Mouse (Mus musculus) T-cell, adult 2 months (primary cell): ENCODE measurements around the gene AC170998.1.
"Not testable (repeated sequence)": the region's sequence is repeated elsewhere in the genome, so short reads cannot be mapped to it uniquely, and the experiment has no call there.

Experiments used
- DNase-seq: peaks from one replicate; pipeline ENCODE4 v3.0.0; 2022; ENCODE audit warnings: low spot score

Gene AC170998.1

GRCm38 (mm10) chr17:28757470-28757869 is 31.6 kb downstream of the AC170998.1 start:
- DNase-seq, result no peak

- DNase-seq, result no peak
Observed at GRCm38 (mm10) chr17:28760736-28761312, 34.9 kb downstream of the AC170998.1 start.

DNA sequence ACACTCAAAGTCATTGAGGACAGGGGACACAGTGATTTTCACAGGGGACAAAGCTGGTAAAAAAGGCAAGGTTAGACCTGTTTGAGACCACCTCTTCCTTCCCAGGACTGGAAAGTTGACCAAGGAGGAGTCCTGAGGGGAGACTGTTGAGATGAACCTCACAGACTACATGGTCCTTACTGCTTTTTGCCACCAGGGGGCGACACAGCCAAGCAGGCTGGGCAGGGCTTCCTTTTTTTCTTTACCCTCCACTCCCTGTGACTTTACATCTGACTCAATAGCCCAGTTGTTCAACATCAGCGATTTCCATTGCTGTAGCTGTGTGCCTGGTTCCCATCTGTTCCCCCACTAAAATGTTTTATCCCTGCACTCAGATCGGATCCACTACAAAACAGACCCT is 36.0 kb downstream of the AC170998.1 start:
- peak; percentile 69 for DNase-seq

DNA sequence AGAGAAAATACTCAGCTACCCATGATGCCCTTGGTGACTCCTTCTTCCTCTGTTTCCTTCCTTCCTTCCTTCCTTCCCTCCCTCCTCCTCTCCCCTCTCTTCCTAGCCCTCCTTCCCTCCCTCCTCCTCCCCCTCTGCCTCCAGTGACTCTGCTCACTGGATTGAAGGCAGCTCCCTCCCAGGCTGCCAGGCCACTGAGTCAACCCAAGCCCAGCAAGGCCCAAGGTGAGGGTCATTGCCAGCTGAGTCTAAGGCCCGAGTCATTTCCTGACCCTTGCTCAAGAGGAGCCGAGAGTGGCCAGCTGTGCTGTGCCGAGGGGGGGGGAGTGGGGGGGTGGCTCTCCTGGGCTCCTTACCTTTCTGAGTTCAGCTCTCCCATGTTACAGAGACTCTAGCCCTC is 40.3 kb downstream of the AC170998.1 start:
- DNase-seq, result no peak

GRCm38 (mm10) chr17:28766781-28767515 is 41.1 kb downstream of the AC170998.1 start:
- no peak for DNase-seq

DNA sequence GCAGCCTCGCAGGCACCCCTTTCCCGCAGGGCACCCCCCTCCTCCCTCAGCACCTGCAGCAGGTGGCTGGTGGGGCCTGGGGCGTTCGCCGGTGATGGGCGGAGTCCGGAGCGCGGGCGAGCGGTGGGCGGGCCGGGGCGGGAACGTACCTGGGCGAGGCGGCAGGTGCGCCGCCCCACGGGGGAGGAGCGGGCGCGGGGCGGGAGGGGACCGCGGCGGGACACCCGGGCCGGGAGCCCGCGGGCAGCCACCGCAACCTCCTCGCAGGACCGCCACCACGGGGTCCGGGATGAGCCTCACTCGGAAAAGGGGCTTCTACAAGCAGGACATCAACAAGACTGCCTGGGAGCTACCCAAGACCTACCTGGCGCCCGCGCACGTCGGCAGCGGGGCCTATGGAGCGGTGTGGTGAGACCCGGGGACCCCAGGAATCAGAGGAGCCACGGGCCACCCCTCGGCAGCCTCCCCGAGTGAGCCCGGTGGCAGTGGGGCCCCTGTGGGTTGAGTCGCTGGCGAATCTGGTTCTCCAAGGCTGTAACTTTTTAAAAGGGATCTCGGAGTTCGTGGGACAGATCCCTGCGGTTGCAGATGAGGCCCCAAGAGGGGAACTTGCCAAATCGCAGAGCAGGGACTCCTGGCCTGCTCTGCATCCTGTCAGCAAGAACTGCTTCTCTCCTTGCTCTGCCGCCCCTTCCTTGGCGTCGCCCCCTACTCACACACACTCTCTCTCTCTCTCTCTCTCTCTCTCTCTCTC is 43.4 kb downstream of the AC170998.1 start, which contains the start of gene Mapk13:
Gene Mapk13, plus strand, starts transcription at position 177 of the 754 bp plus-strand sequence.
- peak; percentile 20 for DNase-seq

DNA sequence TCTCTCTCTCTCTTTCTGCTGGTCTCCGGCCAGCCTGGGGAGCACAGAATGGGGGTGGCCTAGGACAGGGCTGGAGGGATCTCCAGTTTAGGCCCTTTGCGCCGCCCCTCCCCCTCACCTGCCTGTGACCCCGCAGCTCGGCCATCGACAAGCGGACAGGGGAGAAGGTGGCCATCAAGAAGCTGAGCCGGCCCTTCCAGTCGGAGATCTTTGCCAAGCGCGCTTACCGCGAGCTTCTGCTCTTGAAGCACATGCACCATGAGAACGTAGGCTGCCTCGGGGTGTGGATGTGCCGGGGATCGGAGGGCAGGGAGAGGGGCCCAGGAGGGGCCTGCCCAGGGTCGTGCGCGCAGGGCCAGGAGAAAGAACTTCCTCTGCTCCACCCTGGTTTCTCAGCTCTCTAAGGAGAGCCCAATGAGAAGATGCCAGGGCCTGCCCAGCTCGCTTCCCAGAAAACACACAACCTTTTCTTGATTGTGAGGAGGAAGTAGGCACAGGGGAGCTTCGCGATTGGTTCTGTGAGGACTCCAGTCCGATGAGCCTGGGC is 44.1 kb downstream of the AC170998.1 start:
- peak; percentile 6 for DNase-seq

- no peak for DNase-seq
Observed at GRCm38 (mm10) chr17:28771289-28771688, 45.4 kb downstream of the AC170998.1 start.

DNA sequence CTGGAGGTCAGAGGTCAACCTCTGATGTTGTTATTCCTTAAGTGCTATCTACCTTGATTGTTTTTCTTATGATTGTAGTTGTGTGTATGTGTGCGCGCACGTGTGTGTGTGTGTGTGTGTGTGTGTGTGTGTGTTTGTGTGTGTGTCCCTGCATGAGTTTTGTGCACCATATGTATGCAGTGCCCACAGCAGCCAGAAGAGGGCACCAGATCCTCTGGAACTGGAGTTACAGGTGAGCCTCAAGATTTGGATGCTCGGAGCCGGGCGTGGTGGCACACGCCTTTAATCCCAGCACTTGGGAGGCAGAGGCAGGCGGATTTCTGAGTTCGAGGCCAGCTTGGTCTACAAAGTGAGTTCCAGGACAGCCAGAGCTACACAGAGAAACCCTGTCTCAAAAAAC is 48.4 kb downstream of the AC170998.1 start:
- DNase-seq, result not testable (repeated sequence)

DNA sequence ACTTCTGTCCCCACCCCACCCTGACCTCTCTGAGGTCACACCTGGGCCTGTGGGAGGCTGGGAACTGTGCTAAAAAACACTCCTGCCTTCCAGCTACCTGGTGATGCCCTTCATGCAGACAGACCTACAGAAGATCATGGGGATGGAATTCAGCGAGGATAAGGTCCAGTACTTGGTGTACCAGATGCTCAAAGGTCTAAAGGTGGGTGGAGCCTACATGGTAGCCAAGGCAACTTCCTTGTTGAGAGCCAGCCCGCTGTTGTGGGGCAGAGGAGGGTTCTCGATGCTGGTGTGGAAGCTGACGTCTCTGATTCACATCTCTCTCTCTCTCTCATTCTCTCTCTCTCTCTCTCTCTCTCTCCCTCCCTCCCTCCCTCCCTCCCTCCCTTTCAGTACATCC is 49.3 kb downstream of the AC170998.1 start:
- DNase-seq, result no peak
